Mouse (Mus musculus) kidney, adult 2 months (tissue): ENCODE measurements around the gene Pid1.

Experiments
- CTCF ChIP-seq: fragments of 200-500 bp; conservative IDR thresholded peaks from 2 replicates; pipeline ENCODE4 v1.5.1; 2011; ENCODE audit warnings: low read depth, mild to moderate bottlenecking, control low read depth, low read length, moderate library complexity, mixed read lengths; ENCODE audit not compliant: insufficient read depth, insufficient read length
- POLR2A ChIP-seq: fragments of 200-500 bp; IDR thresholded peaks from one replicate; pipeline ENCODE4 v1.6.1; 2011; ENCODE audit warnings: low read depth, low read length, control low read depth

DNA sequence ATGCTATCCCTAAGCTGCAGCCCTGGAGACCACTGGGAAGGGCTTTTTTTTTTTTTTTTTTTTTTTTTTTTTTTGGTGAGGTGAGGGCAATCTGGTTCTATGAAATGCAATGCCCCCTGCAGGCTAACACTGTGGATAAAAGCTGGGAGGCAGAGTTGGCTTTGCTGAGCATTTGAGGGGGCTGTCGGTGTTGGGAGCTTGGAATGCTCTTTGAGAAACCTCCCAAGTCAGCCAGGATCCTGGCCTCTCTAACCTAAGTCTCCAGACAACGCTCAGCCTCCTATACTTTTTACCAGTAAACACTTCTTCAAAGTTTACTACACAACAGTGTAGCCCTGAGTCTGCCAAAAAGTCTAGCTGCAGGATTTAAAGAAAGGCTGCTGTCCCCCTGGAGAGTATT, 80.9 kb downstream of the Pid1 start:
- peak; percentile 32; the same call in 1 of the 2 replicates for TF ChIP-seq CTCF
- TF ChIP-seq POLR2A, result no peak
